30 mouse cellular contexts compared by ENCODE assay signal in the genomic region with DNA sequence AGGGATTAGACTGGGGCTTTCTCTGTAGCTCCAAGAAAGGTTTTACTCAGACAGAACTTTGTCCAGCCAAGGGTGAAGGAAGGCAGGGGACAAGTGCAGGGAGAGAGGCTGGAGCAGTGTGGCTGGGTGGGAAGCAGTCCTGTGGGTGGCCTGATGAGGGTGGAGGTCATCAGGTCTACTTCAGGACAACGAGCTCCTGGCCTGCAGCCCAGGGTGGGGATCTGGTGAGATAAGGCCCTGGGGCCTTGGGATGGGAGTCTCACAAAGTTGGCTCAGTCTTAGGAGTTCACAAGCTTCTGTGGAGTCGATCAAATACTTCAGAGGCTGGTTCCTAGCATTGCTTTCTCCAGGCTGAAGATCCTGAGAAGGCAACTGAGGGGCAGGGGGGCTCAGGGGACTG. TPM values are rescaled to one million over a fixed set of nuclear protein-coding genes. Genes with fewer than 3 reads are reported as not detected.
DNase-seq lines count a peak whose midpoint lies in the region.
"Had no signal": no experiment of that assay in that cellular context is flagged by ENCODE, and none has a peak within 500 bp of the region (broad histone marks: within the 10 kb centered on the region; RNA-seq: fewer than 3 reads in every experiment).

No protein-coding gene starts in this region.

- DNase-seq in adrenal gland, adult (ENCODE audit: inconsistent age in 2 of 2, low spot score in 1 of 2) = peak; percentile 46 to 51
- DNase-seq in adrenal gland, postnatal 4 days (ENCODE audit: low spot score in 2 of 2) = no peak
- DNase-seq in heart, adult 18-20 months = peak; percentile 22 to 45
- DNase-seq in heart, embryonic 10.5 days (ENCODE audit: low spot score) = no peak
- DNase-seq in ovary, postnatal 36 days (ENCODE audit: low spot score) = peak; percentile 42
- DNase-seq in ovary, postnatal 14 days (ENCODE audit: low spot score) = no peak
- DNase-seq in lung, postnatal 25 days (ENCODE audit: low spot score) = no peak
- no peak for DNase-seq in B cell, adult 2 months
- DNase-seq: cerebellum, adult 2 months; cerebellum, postnatal 25 days; embryo, embryonic 11 days; layer of hippocampus, adult 9-11 months; lung, postnatal 4 days; midbrain, embryonic 14.5 days had no signal

- no peaks in the 10 kb centered on the region for H3K36me3 ChIP-seq in heart, embryonic 10.5 days
- H3K36me3 ChIP-seq: embryonic facial prominence, embryonic 13.5 days; heart, embryonic 13.5 days; hindbrain, embryonic 15.5 days; kidney, embryonic 15.5 days; liver, embryonic 15.5 days; lung, embryonic 15.5 days; neural tube, embryonic 12.5 days had no signal

- no peak overlapping the region for H3K4me3 ChIP-seq in heart, embryonic 10.5 days
- H3K4me3 ChIP-seq: embryonic facial prominence, embryonic 13.5 days; erythroblast, embryonic 14.5 days; heart, embryonic 13.5 days; hindbrain, embryonic 15.5 days; kidney, embryonic 15.5 days; left cerebral cortex, adult 2 months; liver, embryonic 15.5 days; lung, embryonic 15.5 days; neural tube, embryonic 12.5 days had no signal

- 0 out of 2 replicates have a peak, but pooled peaks cover 5% of the 10 kb centered on the region for H3K4me1 ChIP-seq in heart, embryonic 10.5 days
- H3K4me1 ChIP-seq: embryonic facial prominence, embryonic 13.5 days; liver, embryonic 15.5 days; lung, embryonic 15.5 days had no signal

- 0 out of 2 replicates have a peak, but pooled peaks cover 6% of the 10 kb centered on the region for H3K27me3 ChIP-seq in heart, embryonic 10.5 days (ENCODE audit: insufficient read depth, poor library complexity, severe bottlenecking)
- H3K27me3 ChIP-seq: embryonic facial prominence, embryonic 13.5 days; hindbrain, embryonic 15.5 days; kidney, embryonic 15.5 days; liver, embryonic 15.5 days; lung, embryonic 15.5 days; neural tube, embryonic 12.5 days had no signal

- no peak overlapping the region for H3K27ac ChIP-seq in heart, embryonic 10.5 days
- H3K27ac ChIP-seq: embryonic facial prominence, embryonic 13.5 days; heart, embryonic 13.5 days; hindbrain, embryonic 15.5 days; kidney, embryonic 15.5 days; left cerebral cortex, adult 2 months; liver, embryonic 15.5 days; lung, embryonic 15.5 days; neural tube, embryonic 12.5 days had no signal

- no peaks in the 10 kb centered on the region for H3K9me3 ChIP-seq in heart, embryonic 10.5 days
- H3K9me3 ChIP-seq: heart, embryonic 13.5 days; hindbrain, embryonic 15.5 days; kidney, embryonic 15.5 days; liver, embryonic 15.5 days; lung, embryonic 15.5 days; neural tube, embryonic 12.5 days had no signal

- WGBS in heart, embryonic 10.5 days = 49% methylated on average over 2 of the region's 2 CpGs

RNA-seq across cellular contexts. Expression of a gene that starts 23.7 kb away (rescaled TPM):
- 1 to 10 TPM in 1 of 2 experiments, under 1 TPM in 1; 0.14 to 3.5 TPM for total RNA-seq in adrenal gland, postnatal 4 days (2021)
- not detected for total RNA-seq in heart, adult 18-20 months (2021)
- 0.65 TPM in 1 of 2 replicates, not detected in the other for polyA plus RNA-seq in heart, embryonic 10.5 days (2016; fragmentation: Nextera tagmentation; extraction: Ambion mirVana)
- total RNA-seq: hematopoietic stem cell, adult 5-6 weeks; left cerebral cortex, adult 2 months; left cerebral cortex, postnatal 36 days; megakaryocyte-erythroid progenitor cell, adult 5-6 weeks had no signal
- polyA plus RNA-seq: cerebellum, adult 2 months; embryonic facial prominence, embryonic 13.5 days; forebrain, embryonic 14.5 days; frontal cortex, adult 2 months; gonadal fat pad, adult 2 months; hindbrain, embryonic 15.5 days; kidney, embryonic 15.5 days; limb, embryonic 14.5 days; midbrain, embryonic 14.5 days; neural tube, embryonic 12.5 days had no signal

RNA-seq across cellular contexts. Expression of a gene that starts 49.2 kb away (rescaled TPM):
- total RNA-seq in adrenal gland, postnatal 4 days (2021) = 10 to 100 TPM; 32.8 to 44.5 TPM
- 10 to 100 TPM; 32.6 to 35.8 TPM for total RNA-seq in heart, adult 18-20 months (2021)
- polyA plus RNA-seq in heart, embryonic 10.5 days (2016; fragmentation: Nextera tagmentation; extraction: Ambion mirVana) = 12.4 and 13.1 TPM in 2 replicates

Comparison
In these comparisons a context has a peak if more than half of its experiments do, and no peak if none do; other contexts are left out.
1. DNase-seq: peak in adrenal gland, adult (2 of 2), heart, adult 18-20 months (2 of 2) and ovary, postnatal 36 days (single experiment); none in adrenal gland, postnatal 4 days (0 of 2), heart, embryonic 10.5 days (single experiment), ovary, postnatal 14 days (single experiment), lung, postnatal 25 days (single experiment) and B cell, adult 2 months (0 of 2).